Comparison of ENCODE assay signal across 9 mouse cellular contexts in the genomic region with DNA sequence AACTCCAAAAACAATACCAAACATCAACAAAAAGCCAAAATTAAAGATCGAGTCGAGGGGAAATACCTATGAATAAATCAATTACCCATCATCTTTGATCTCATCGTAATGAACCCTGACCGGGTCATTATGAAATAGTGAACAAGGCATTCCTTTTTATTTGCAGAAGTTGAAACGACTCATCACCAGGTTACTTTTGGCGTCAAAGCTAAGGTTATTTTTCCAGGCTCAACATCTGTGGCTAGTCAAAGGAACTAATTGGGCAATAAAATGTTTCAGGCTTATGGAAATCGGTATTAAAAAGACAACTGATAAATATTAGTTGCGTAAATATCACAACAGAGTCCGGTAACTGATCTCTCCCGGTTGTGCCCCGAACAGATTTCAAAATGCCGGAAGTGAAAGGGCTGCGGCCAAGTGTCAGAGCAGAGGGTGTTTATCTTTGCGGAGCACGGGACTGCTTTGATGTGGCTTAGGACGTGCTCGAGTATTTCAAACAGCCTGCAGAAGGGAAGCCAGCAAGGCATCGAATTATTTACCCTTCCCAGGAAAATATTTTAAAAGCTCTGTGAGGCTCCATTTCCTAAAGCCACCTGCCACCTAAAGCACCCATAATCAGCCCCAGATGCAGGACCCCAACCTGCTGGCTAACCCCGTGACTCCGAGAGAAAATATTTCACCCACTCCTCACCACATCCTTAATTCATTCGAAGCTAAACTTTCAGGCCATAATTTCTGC.
DNase-seq lines count a peak whose midpoint lies in the region; ATAC-seq lines count a peak whose summit lies in the region.
"Had no signal": no experiment of that assay in that cellular context is flagged by ENCODE, and none has a peak within 500 bp of the region (broad histone marks: within the 10 kb centered on the region; RNA-seq: fewer than 3 reads in every experiment).

No protein-coding gene starts in this region.

- H3K9ac ChIP-seq in midbrain, embryonic 15.5 days: no peak overlapping the region
- no peak overlapping the region for H3K9ac ChIP-seq in embryonic facial prominence, embryonic 15.5 days
- no peak overlapping the region for H3K9ac ChIP-seq in neural tube, embryonic 15.5 days (replicated peaks)

- 0 out of 2 replicates have a peak, but pooled peaks cover 5% of the 10 kb centered on the region for H3K4me1 ChIP-seq in midbrain, embryonic 10.5 days
- no peaks in the 10 kb centered on the region for H3K4me1 ChIP-seq in midbrain, embryonic 15.5 days
- peaks cover 7% of the 10 kb centered on the region; the same call in 1 of the 2 replicates for H3K4me1 ChIP-seq in embryonic facial prominence, embryonic 15.5 days
- no peaks in the 10 kb centered on the region for H3K4me1 ChIP-seq in neural tube, embryonic 15.5 days

- no peak for ATAC-seq in midbrain, embryonic 15.5 days (replicated peaks)
- ATAC-seq in embryonic facial prominence, embryonic 15.5 days (ENCODE audit: insufficient number of reproducible peaks, low FRiP score, low TSS enrichment, low read depth): no peak
- ATAC-seq in neural tube, embryonic 15.5 days (ENCODE audit: low FRiP score): no peak
- ATAC-seq in CD4-positive, CD25-positive, alpha-beta regulatory T cell, adult 4 months: no peak
- ATAC-seq: Patski had no signal

- H3K27ac ChIP-seq in midbrain, embryonic 10.5 days (replicated peaks): no peak overlapping the region
- H3K27ac ChIP-seq in midbrain, embryonic 15.5 days: no peak overlapping the region
- no peak overlapping the region for H3K27ac ChIP-seq in embryonic facial prominence, embryonic 15.5 days (replicated peaks)
- no peak overlapping the region for H3K27ac ChIP-seq in neural tube, embryonic 15.5 days (replicated peaks)

- no peak overlapping the region for H3K4me2 ChIP-seq in midbrain, embryonic 15.5 days
- H3K4me2 ChIP-seq in embryonic facial prominence, embryonic 15.5 days (replicated peaks): peak overlapping the region; percentile 34; the same call in 1 of the 2 replicates
- peak overlapping the region; percentile 20; the same call in 1 of the 2 replicates for H3K4me2 ChIP-seq in neural tube, embryonic 15.5 days

- H3K9me3 ChIP-seq in midbrain, embryonic 10.5 days (replicated peaks): no peaks in the 10 kb centered on the region
- no peaks in the 10 kb centered on the region for H3K9me3 ChIP-seq in midbrain, embryonic 15.5 days
- H3K9me3 ChIP-seq in embryonic facial prominence, embryonic 15.5 days (replicated peaks): no peaks in the 10 kb centered on the region
- H3K9me3 ChIP-seq in neural tube, embryonic 15.5 days (replicated peaks): no peaks in the 10 kb centered on the region

- H3K36me3 ChIP-seq in midbrain, embryonic 10.5 days: no peaks in the 10 kb centered on the region
- H3K36me3 ChIP-seq in midbrain, embryonic 15.5 days (replicated peaks): no peaks in the 10 kb centered on the region
- no peaks in the 10 kb centered on the region for H3K36me3 ChIP-seq in embryonic facial prominence, embryonic 15.5 days
- no peaks in the 10 kb centered on the region for H3K36me3 ChIP-seq in neural tube, embryonic 15.5 days

- intact Hi-C loops in gastrocnemius, postnatal 14 days (cut with DNase I; ENCODE audit: low total_unique reads): no loop called here

- H3K4me3 ChIP-seq in midbrain, embryonic 10.5 days: no peak overlapping the region
- H3K4me3 ChIP-seq in midbrain, embryonic 15.5 days: no peak overlapping the region
- no peak overlapping the region for H3K4me3 ChIP-seq in embryonic facial prominence, embryonic 15.5 days (replicated peaks)
- no peak overlapping the region for H3K4me3 ChIP-seq in neural tube, embryonic 15.5 days (replicated peaks)

- H3K27me3 ChIP-seq in midbrain, embryonic 10.5 days (ENCODE audit: low read depth, poor library complexity, severe bottlenecking): no peaks in the 10 kb centered on the region
- H3K27me3 ChIP-seq in midbrain, embryonic 15.5 days (replicated peaks): no peaks in the 10 kb centered on the region
- no peaks in the 10 kb centered on the region for H3K27me3 ChIP-seq in embryonic facial prominence, embryonic 15.5 days
- H3K27me3 ChIP-seq in neural tube, embryonic 15.5 days (replicated peaks): no peaks in the 10 kb centered on the region

- peak; percentile 23 for DNase-seq in midbrain, embryonic 10.5 days (ENCODE audit: low spot score)
- DNase-seq in liver: peak; percentile 41
- DNase-seq in cerebellum, postnatal 36 days: no peak
- no peak for DNase-seq in gastrocnemius, postnatal 14 days

- 59% methylated on average over 21 of the region's 21 CpGs for WGBS in midbrain, embryonic 10.5 days
- 66% methylated on average over 21 of the region's 21 CpGs for WGBS in midbrain, embryonic 15.5 days
- WGBS in embryonic facial prominence, embryonic 15.5 days: 8% methylated on average over 21 of the region's 21 CpGs
- 58% methylated on average over 21 of the region's 21 CpGs for WGBS in neural tube, embryonic 15.5 days

Comparison
In these comparisons a context has a peak if more than half of its experiments do, and no peak if none do; other contexts are left out.
1. DNase-seq: peak in midbrain, embryonic 10.5 days (single experiment) and liver (single experiment); none in cerebellum, postnatal 36 days (0 of 2) and gastrocnemius, postnatal 14 days (single experiment).